Comparison of ENCODE assay signal across 25 mouse cellular contexts in the genomic region with DNA sequence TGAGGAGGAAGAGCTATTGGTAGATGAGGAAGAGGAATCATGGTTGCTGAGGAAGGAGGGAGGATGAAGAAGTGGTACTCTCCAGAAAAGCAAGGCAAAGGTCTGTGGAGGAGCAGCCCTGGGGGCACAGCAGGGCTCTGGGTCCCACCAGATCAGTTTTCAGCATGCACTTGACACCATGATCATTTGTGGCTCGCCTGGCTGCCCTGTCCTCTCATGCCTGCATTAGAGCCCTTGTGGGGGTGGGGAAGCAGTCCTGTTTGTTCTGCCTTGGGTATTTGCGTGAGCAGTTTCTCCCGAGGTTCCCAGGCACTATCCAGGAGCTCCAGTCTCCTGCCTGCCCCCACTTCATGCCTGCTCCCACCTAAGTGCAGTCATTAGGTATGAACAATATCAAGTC. TPM values are rescaled to one million over a fixed set of nuclear protein-coding genes. Genes with fewer than 3 reads are reported as not detected.
DNase-seq lines count a peak whose midpoint lies in the region; ATAC-seq and TF ChIP-seq lines count a peak whose summit lies in the region.
"Had no signal": no experiment of that assay in that cellular context is flagged by ENCODE, and none has a peak within 500 bp of the region (broad histone marks: within the 10 kb centered on the region; RNA-seq: fewer than 3 reads in every experiment).

No protein-coding gene starts in this region.

- no peak overlapping the region for H3K4me3 ChIP-seq in kidney, embryonic 14.5 days (ENCODE audit: low read length)
- no peak overlapping the region for H3K4me3 ChIP-seq in kidney, embryonic 16.5 days (ENCODE audit: low read length)
- H3K4me3 ChIP-seq in kidney, adult 2 months (ENCODE audit: insufficient read depth, low read depth, low read length), result no peak overlapping the region
- H3K4me3 ChIP-seq: embryonic facial prominence, embryonic 13.5 days; embryonic facial prominence, embryonic 15.5 days; erythroblast, embryonic 14.5 days; forebrain, embryonic 10.5 days; forebrain, embryonic 12.5 days had no signal

- no peak overlapping the region for H3K9ac ChIP-seq in kidney, embryonic 14.5 days (ENCODE audit: low read depth, low read length)
- H3K9ac ChIP-seq in kidney, embryonic 16.5 days (replicated peaks; ENCODE audit: low read length), result no peak overlapping the region
- H3K9ac ChIP-seq: embryonic facial prominence, embryonic 13.5 days; embryonic facial prominence, embryonic 15.5 days; forebrain, embryonic 12.5 days had no signal

- peaks cover 7% of the 10 kb centered on the region; the same call in 1 of the 2 replicates for H3K4me1 ChIP-seq in kidney, embryonic 14.5 days (ENCODE audit: control insufficient read depth, insufficient read depth, low read length)
- peaks cover 11% of the 10 kb centered on the region for H3K4me1 ChIP-seq in kidney, embryonic 16.5 days (ENCODE audit: insufficient read depth, low read length)
- H3K4me1 ChIP-seq in kidney, adult 2 months (ENCODE audit: control insufficient read depth, insufficient read depth, low read length), result no peaks in the 10 kb centered on the region
- H3K4me1 ChIP-seq: embryonic facial prominence, embryonic 13.5 days; embryonic facial prominence, embryonic 15.5 days; forebrain, embryonic 12.5 days had no signal

- no peak overlapping the region for H3K27ac ChIP-seq in kidney, embryonic 14.5 days (ENCODE audit: low read depth, low read length)
- H3K27ac ChIP-seq in kidney, embryonic 16.5 days (ENCODE audit: low read length), result no peak overlapping the region
- H3K27ac ChIP-seq in kidney, adult 2 months (ENCODE audit: insufficient read depth, low read depth, low read length), result no peak overlapping the region
- H3K27ac ChIP-seq: embryonic facial prominence, embryonic 13.5 days; embryonic facial prominence, embryonic 15.5 days; forebrain, embryonic 10.5 days; forebrain, embryonic 12.5 days had no signal

- TF ChIP-seq POLR2A in kidney, adult 2 months (IDR thresholded peaks at IDR 0.05; ENCODE audit: low read depth, low read length), result no peak

- ATAC-seq in kidney, embryonic 14.5 days (ENCODE audit: low FRiP score, low TSS enrichment), result peak; percentile 65; the same call in 1 of the 2 replicates
- peak; percentile 62; the same call in 1 of the 2 replicates for ATAC-seq in kidney, embryonic 16.5 days (ENCODE audit: low FRiP score, low TSS enrichment)
- ATAC-seq: forebrain, embryonic 14.5 days had no signal

- 16% methylated on average over 3 of the region's 3 CpGs for WGBS in kidney, embryonic 14.5 days
- 10% methylated on average over 3 of the region's 3 CpGs for WGBS in kidney, embryonic 16.5 days
- WGBS in kidney, adult 2 months, result 30% methylated on average over 3 of the region's 3 CpGs

- H3K36me3 ChIP-seq in kidney, embryonic 14.5 days (ENCODE audit: control insufficient read depth, insufficient read depth, low read length), result no peaks in the 10 kb centered on the region
- H3K36me3 ChIP-seq in kidney, embryonic 16.5 days (ENCODE audit: insufficient read depth, low read length), result no peaks in the 10 kb centered on the region
- H3K36me3 ChIP-seq in kidney, adult 2 months (ENCODE audit: control insufficient read depth, insufficient read depth, low read length), result no peaks in the 10 kb centered on the region
- H3K36me3 ChIP-seq: embryonic facial prominence, embryonic 13.5 days; embryonic facial prominence, embryonic 15.5 days; forebrain, embryonic 10.5 days; forebrain, embryonic 12.5 days had no signal

- no peak for DNase-seq in kidney, postnatal 36 days
- DNase-seq in kidney, adult 2 months, result no peak
- peak; percentile 39 to 52 for DNase-seq in kidney, postnatal 4 days
- no peak for DNase-seq in kidney, adult 18-20 months
- DNase-seq: adrenal gland, adult 2 months; adrenal gland, postnatal 10 days; adrenal gland, postnatal 25 days; cerebellum, adult 11 months; cerebellum, adult 18-20 months; cerebellum, adult 8-10 months; cerebellum, adult 9-11 months; cerebellum, postnatal 14 days; cerebellum, postnatal 36 days; embryo, embryonic 11 days had no signal

- no peaks in the 10 kb centered on the region for H3K27me3 ChIP-seq in kidney, embryonic 14.5 days (ENCODE audit: control insufficient read depth, insufficient read depth, low read length)
- no peaks in the 10 kb centered on the region for H3K27me3 ChIP-seq in kidney, embryonic 16.5 days (ENCODE audit: insufficient read depth, low read length)
- no peaks in the 10 kb centered on the region for H3K27me3 ChIP-seq in kidney, adult 2 months (replicated peaks; ENCODE audit: control insufficient read depth, insufficient read depth, low read length)

- TF ChIP-seq CTCF in kidney, adult 2 months (conservative IDR thresholded peaks at IDR 0.05; ENCODE audit: insufficient read depth, insufficient read length, low read depth, low read length), result no peak

- no peaks in the 10 kb centered on the region for H3K9me3 ChIP-seq in kidney, embryonic 14.5 days (ENCODE audit: control insufficient read depth, low read length)
- H3K9me3 ChIP-seq in kidney, embryonic 16.5 days (ENCODE audit: low read length), result no peaks in the 10 kb centered on the region
- H3K9me3 ChIP-seq: embryonic facial prominence, embryonic 13.5 days; embryonic facial prominence, embryonic 15.5 days; forebrain, embryonic 10.5 days; forebrain, embryonic 12.5 days had no signal

- H3K4me2 ChIP-seq in kidney, embryonic 14.5 days (replicated peaks; ENCODE audit: low read depth, low read length), result no peak overlapping the region
- no peak overlapping the region for H3K4me2 ChIP-seq in kidney, embryonic 16.5 days (replicated peaks; ENCODE audit: low read depth, low read length)
- H3K4me2 ChIP-seq: embryonic facial prominence, embryonic 13.5 days; embryonic facial prominence, embryonic 15.5 days; forebrain, embryonic 12.5 days had no signal

RNA-seq across cellular contexts. Expression of a gene that starts 5.4 kb away (rescaled TPM):
- polyA plus RNA-seq in kidney, embryonic 14.5 days (2014; fragmentation: Nextera tagmentation; extraction: Ambion mirVana), result not detected in 2 replicates
- 0.07 TPM in 1 of 2 replicates, not detected in the other for polyA plus RNA-seq in kidney, embryonic 16.5 days (2015; fragmentation: Nextera tagmentation; extraction: Ambion mirVana)
- not detected in 2 replicates for polyA plus RNA-seq in kidney, adult 2 months (2012; rRNA removed)
- polyA plus RNA-seq: adrenal gland, adult 2 months; brain, embryonic 14.5 days; C2C12; embryonic facial prominence, embryonic 11.5 days; embryonic facial prominence, embryonic 13.5 days; erythroblast, embryonic 14.5 days; forebrain, embryonic 10.5 days; forebrain, embryonic 12.5 days; forebrain, embryonic 14.5 days had no signal

RNA-seq across cellular contexts. Expression of a gene that starts 11.1 kb away (rescaled TPM):
- 29.9 and 35.4 TPM in 2 replicates for polyA plus RNA-seq in kidney, embryonic 14.5 days (2014; fragmentation: Nextera tagmentation; extraction: Ambion mirVana)
- 62.4 and 66.1 TPM in 2 replicates for polyA plus RNA-seq in kidney, embryonic 16.5 days (2015; fragmentation: Nextera tagmentation; extraction: Ambion mirVana)
- polyA plus RNA-seq in kidney, adult 2 months (2012; rRNA removed), result 294 and 307 TPM in 2 replicates

RNA-seq across cellular contexts. Expression of a gene that starts 25.6 kb away (rescaled TPM):
- 12.1 and 13.6 TPM in 2 replicates for polyA plus RNA-seq in kidney, embryonic 14.5 days (2014; fragmentation: Nextera tagmentation; extraction: Ambion mirVana)
- 16.8 and 21.9 TPM in 2 replicates for polyA plus RNA-seq in kidney, embryonic 16.5 days (2015; fragmentation: Nextera tagmentation; extraction: Ambion mirVana)
- 40.2 and 48.2 TPM in 2 replicates for polyA plus RNA-seq in kidney, adult 2 months (2012; rRNA removed)

Comparison
In these comparisons a context has a peak if more than half of its experiments do, and no peak if none do; other contexts are left out.
1. DNase-seq: peak in kidney, postnatal 4 days (2 of 2); none in kidney, postnatal 36 days (0 of 2), kidney, adult 2 months (single experiment) and kidney, adult 18-20 months (single experiment).